Mouse (Mus musculus) embryo, embryonic 11 days (tissue): ENCODE results near the gene Gm45713.
A peak's percentile ranks its signal among the peaks of the same experiment; 100 is the strongest.
"Not testable (repeated sequence)": the region's sequence is repeated elsewhere in the genome, so short reads cannot be mapped to it uniquely, and the experiment has no call there.

Experiments used
- DNase-seq: peaks from one replicate; pipeline ENCODE4 v3.0.0-alpha.2; 2015

Gene Gm45713

GRCm38 (mm10) chr7:45139904-45140723, 4.1 kb upstream of the Gm45713 start:
- DNase-seq: no peak

GRCm38 (mm10) chr7:45138403-45138802, 2.4 kb upstream of the Gm45713 start:
- DNase-seq: no peak

- no peak for DNase-seq
Measured at GRCm38 (mm10) chr7:45137171-45138006, 1.4 kb upstream of the Gm45713 start.

- no peak for DNase-seq
Measured at GRCm38 (mm10) chr7:45135370-45135769, 661 bp downstream of the Gm45713 start.

- peak; percentile 65 for DNase-seq
Measured at GRCm38 (mm10) chr7:45134544-45135026, 1.4 kb downstream of the Gm45713 start.

- no peak for DNase-seq
Measured at GRCm38 (mm10) chr7:45133446-45134159, 2.4 kb downstream of the Gm45713 start.

GRCm38 (mm10) chr7:45131850-45132249, 4.2 kb downstream of the Gm45713 start:
- no peak for DNase-seq

- no peak for DNase-seq
Measured at GRCm38 (mm10) chr7:45129776-45130512, 6.1 kb downstream of the Gm45713 start.

GRCm38 (mm10) chr7:45129318-45129717, 6.7 kb downstream of the Gm45713 start:
- DNase-seq: peak; percentile 82

- peak; percentile 99 for DNase-seq
Measured at GRCm38 (mm10) chr7:45128624-45129246, 7.3 kb downstream of the Gm45713 start, which contains the start of gene Rpl13a. TSS of gene Rpl13a (minus strand) at chr7:45128761.

GRCm38 (mm10) chr7:45127700-45128224, 8.3 kb downstream of the Gm45713 start:
- no peak for DNase-seq

GRCm38 (mm10) chr7:45126844-45127699, 9.0 kb downstream of the Gm45713 start:
- no peak for DNase-seq

GRCm38 (mm10) chr7:45126147-45126843, 9.7 kb downstream of the Gm45713 start:
- DNase-seq: no peak

- not testable (repeated sequence) for DNase-seq
Measured at GRCm38 (mm10) chr7:45125649-45126048, 10.4 kb downstream of the Gm45713 start.

- DNase-seq: peak; percentile 68
Measured at GRCm38 (mm10) chr7:45125144-45125600, 10.9 kb downstream of the Gm45713 start.

- DNase-seq: peak; percentile 100
Measured at GRCm38 (mm10) chr7:45124224-45125143, 11.5 kb downstream of the Gm45713 start, which contains the start of gene Rps11. TSS of gene Rps11 (minus strand) at chr7:45124439.

- DNase-seq: peak; percentile 52
Measured at GRCm38 (mm10) chr7:45123186-45123570, 12.9 kb downstream of the Gm45713 start.

GRCm38 (mm10) chr7:45122561-45123185, 13.4 kb downstream of the Gm45713 start:
- no peak for DNase-seq
